Mouse (Mus musculus) neural tube, embryonic 15.5 days (tissue): ENCODE measurements around the gene Spen. TPM values are rescaled to one million over a fixed set of nuclear protein-coding genes. Genes with fewer than 3 reads are reported as not detected.

Source experiments
- ATAC-seq: fragments of 200-750 bp; cut with Nextera tagmentation; 2 replicates; pipeline ENCODE4 v1.8.0; 2017; ENCODE audit warnings: mild to moderate bottlenecking, moderate TSS enrichment, moderate library complexity; ENCODE audit not compliant: low FRiP score
- H3K27ac ChIP-seq: fragments of 300-500 bp; sonication (generic); replicated peaks from 2 replicates; pipeline ENCODE4 v1.5.1; 2015; ENCODE audit warnings: mild to moderate bottlenecking, inconsistent platforms
- H3K27me3 ChIP-seq: fragments of 300-500 bp; sonication (generic); replicated peaks from 2 replicates; pipeline ENCODE4 v1.6.1; 2015; ENCODE audit warnings: inconsistent platforms
- H3K36me3 ChIP-seq: fragments of 300-500 bp; sonication (generic); 2 replicates; pipeline ENCODE4 v1.6.1; 2015; ENCODE audit warnings: inconsistent platforms
- H3K4me1 ChIP-seq: fragments of 300-500 bp; sonication (generic); 2 replicates; pipeline ENCODE4 v1.6.1; 2015; ENCODE audit warnings: inconsistent platforms
- H3K4me2 ChIP-seq: fragments of 300-500 bp; sonication (generic); 2 replicates; pipeline ENCODE4 v1.6.1; 2015; ENCODE audit warnings: inconsistent platforms, mild to moderate bottlenecking, moderate library complexity
- H3K4me3 ChIP-seq: fragments of 300-500 bp; sonication (generic); replicated peaks from 2 replicates; pipeline ENCODE4 v1.5.1; 2015; ENCODE audit warnings: mild to moderate bottlenecking, inconsistent platforms
- H3K9ac ChIP-seq: fragments of 300-500 bp; sonication (generic); replicated peaks from 2 replicates; pipeline ENCODE4 v1.6.1; 2015; ENCODE audit warnings: mild to moderate bottlenecking, inconsistent platforms
- H3K9me3 ChIP-seq: fragments of 300-500 bp; sonication (generic); replicated peaks from 2 replicates; pipeline ENCODE4 v1.6.1; 2016; ENCODE audit warnings: inconsistent platforms
- WGBS: fragments of 180-500 bp; shearing (Covaris S2); methylation state at CpG from one replicate; pipeline ENCODE4 v1.1.7; 2015; ENCODE audit warnings: mixed read lengths; 5-methylcytosine and 5-hydroxymethylcytosine counted together
- polyA plus RNA-seq: library from polyadenylated mRNA; unstranded; fragments of >200 nt; fragmentation: Nextera tagmentation; extraction: Ambion mirVana; gene quantifications from 2 replicates; pipeline ENCODE4 v1.2.1, GENCODE M21; 2015

Spen gene
- polyA plus RNA-seq, 1 experiment from 2014 or later: 13.4 TPM

GRCm38 (mm10) chr4:141467581-141467927, 70.8 kb downstream of the Spen start:
- Histone ChIP-seq H3K4me2 (no peak overlapping the region), H3K4me3 (no peak overlapping the region), H3K27ac (no peak overlapping the region), H3K4me1 (no peaks in the 10 kb centered on the region), H3K9ac (no peak overlapping the region), H3K27me3 (no peaks in the 10 kb centered on the region), H3K36me3 (peaks cover 96% of the 10 kb centered on the region), H3K9me3 (no peaks in the 10 kb centered on the region)
- WGBS: 84% methylated on average over 6 of the region's 6 CpGs
- no peak for ATAC-seq

- Histone ChIP-seq H3K36me3 (peaks cover 96% of the 10 kb centered on the region), H3K9me3 (no peaks in the 10 kb centered on the region), H3K27ac (no peak overlapping the region), H3K4me1 (no peaks in the 10 kb centered on the region), H3K4me2 (no peak overlapping the region), H3K9ac (no peak overlapping the region), H3K4me3 (no peak overlapping the region), H3K27me3 (no peaks in the 10 kb centered on the region)
- WGBS: 83% methylated on average over 15 of the region's 15 CpGs
- ATAC-seq: no peak
These were observed 71.4 kb downstream of the Spen start for GRCm38 (mm10) chr4:141466844-141467580.

GRCm38 (mm10) chr4:141466289-141466795, 72.1 kb downstream of the Spen start:
- Histone ChIP-seq H3K4me1 (no peaks in the 10 kb centered on the region), H3K4me2 (no peak overlapping the region), H3K27ac (no peak overlapping the region), H3K4me3 (no peak overlapping the region), H3K36me3 (peaks cover 92% of the 10 kb centered on the region), H3K27me3 (no peaks in the 10 kb centered on the region), H3K9me3 (no peaks in the 10 kb centered on the region), H3K9ac (no peak overlapping the region)
- WGBS: 88% methylated on average over 16 of the region's 16 CpGs
- no peak for ATAC-seq

GRCm38 (mm10) chr4:141465512-141466288, 72.7 kb downstream of the Spen start:
- peaks cover 86% of the 10 kb centered on the region for H3K36me3 ChIP-seq
- H3K27ac ChIP-seq: no peak overlapping the region
- no peak overlapping the region for H3K4me2 ChIP-seq
- no peaks in the 10 kb centered on the region for H3K27me3 ChIP-seq
- no peak overlapping the region for H3K9ac ChIP-seq
- no peaks in the 10 kb centered on the region for H3K9me3 ChIP-seq
- H3K4me3 ChIP-seq: no peak overlapping the region
- peaks cover 4% of the 10 kb centered on the region; the same call in 1 of the 2 replicates for H3K4me1 ChIP-seq
- 89% methylated on average over 34 of the region's 34 CpGs for WGBS
- no peak for ATAC-seq

- Histone ChIP-seq H3K27ac (no peak overlapping the region), H3K4me3 (no peak overlapping the region), H3K9ac (no peak overlapping the region), H3K4me1 (peaks cover 4% of the 10 kb centered on the region; the same call in 1 of the 2 replicates), H3K9me3 (no peaks in the 10 kb centered on the region), H3K27me3 (no peaks in the 10 kb centered on the region), H3K4me2 (no peak overlapping the region), H3K36me3 (peaks cover 77% of the 10 kb centered on the region)
- ATAC-seq: no peak
- WGBS: 79% methylated on average over 16 of the region's 16 CpGs
These were observed 73.7 kb downstream of the Spen start for GRCm38 (mm10) chr4:141464722-141465121.

DNA sequence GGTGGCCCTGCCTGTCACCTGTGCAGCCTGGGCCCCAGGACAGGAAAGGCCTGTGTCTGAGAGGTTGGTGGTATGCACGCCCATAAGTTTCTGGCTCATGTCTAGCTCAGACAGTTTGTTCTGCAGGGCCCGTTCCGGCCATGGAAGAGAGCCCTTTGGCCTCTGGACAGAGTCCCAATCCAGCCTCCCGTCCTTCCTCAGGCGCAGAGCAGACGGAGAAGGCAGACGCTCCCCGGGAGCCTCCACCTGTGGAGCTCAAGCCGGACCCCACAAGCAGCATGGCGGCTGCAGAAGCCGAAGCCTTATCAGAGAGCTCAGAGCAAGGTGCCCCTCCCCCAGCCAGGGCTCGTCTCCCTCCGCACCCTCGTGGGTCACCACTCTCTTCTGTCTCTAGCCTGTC, 74.9 kb downstream of the Spen start:
- Histone ChIP-seq H3K36me3 (peaks cover 67% of the 10 kb centered on the region), H3K4me1 (peaks cover 7% of the 10 kb centered on the region), H3K9ac (no peak overlapping the region), H3K27ac (no peak overlapping the region), H3K4me2 (no peak overlapping the region), H3K9me3 (no peaks in the 10 kb centered on the region), H3K4me3 (no peak overlapping the region), H3K27me3 (no peaks in the 10 kb centered on the region)
- WGBS: 90% methylated on average over 14 of the region's 14 CpGs
- ATAC-seq: no peak

- no peak overlapping the region for H3K27ac ChIP-seq
- no peak overlapping the region for H3K9ac ChIP-seq
- H3K4me3 ChIP-seq: no peak overlapping the region
- H3K4me1 ChIP-seq: peaks cover 12% of the 10 kb centered on the region
- H3K4me2 ChIP-seq: no peak overlapping the region
- H3K36me3 ChIP-seq: peaks cover 51% of the 10 kb centered on the region
- no peak for ATAC-seq
- 90% methylated on average over 12 of the region's 12 CpGs for WGBS
- H3K27me3 ChIP-seq: no peaks in the 10 kb centered on the region
- no peaks in the 10 kb centered on the region for H3K9me3 ChIP-seq
These were observed 76.8 kb downstream of the Spen start for GRCm38 (mm10) chr4:141461576-141461975.

DNA sequence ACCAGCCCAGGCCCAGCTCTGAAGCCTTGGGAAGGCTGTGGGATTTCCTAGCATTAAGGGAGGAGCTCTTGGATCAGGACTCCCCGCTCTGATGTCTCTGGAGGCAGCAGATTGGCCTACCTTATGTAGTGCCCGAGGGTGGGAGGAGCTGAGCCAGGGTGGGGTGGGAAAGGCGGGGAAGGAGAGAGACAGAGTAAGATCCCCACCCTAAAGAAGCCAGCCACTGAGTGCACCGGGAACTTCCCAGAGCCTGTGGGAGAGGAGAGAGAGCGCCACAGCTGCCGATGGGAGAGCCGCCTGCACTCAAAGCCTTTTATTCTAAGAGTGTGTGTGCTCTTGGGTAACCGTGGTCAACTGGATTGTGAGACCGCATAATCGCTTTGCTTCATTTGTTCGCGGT, 77.3 kb downstream of the Spen start:
- H3K4me1 ChIP-seq: peaks cover 12% of the 10 kb centered on the region
- no peaks in the 10 kb centered on the region for H3K27me3 ChIP-seq
- H3K36me3 ChIP-seq: peaks cover 49% of the 10 kb centered on the region
- H3K9ac ChIP-seq: no peak overlapping the region
- H3K4me3 ChIP-seq: no peak overlapping the region
- no peak overlapping the region for H3K4me2 ChIP-seq
- ATAC-seq: no peak
- H3K9me3 ChIP-seq: no peaks in the 10 kb centered on the region
- H3K27ac ChIP-seq: no peak overlapping the region
- WGBS: 38% methylated on average over 12 of the region's 12 CpGs

DNA sequence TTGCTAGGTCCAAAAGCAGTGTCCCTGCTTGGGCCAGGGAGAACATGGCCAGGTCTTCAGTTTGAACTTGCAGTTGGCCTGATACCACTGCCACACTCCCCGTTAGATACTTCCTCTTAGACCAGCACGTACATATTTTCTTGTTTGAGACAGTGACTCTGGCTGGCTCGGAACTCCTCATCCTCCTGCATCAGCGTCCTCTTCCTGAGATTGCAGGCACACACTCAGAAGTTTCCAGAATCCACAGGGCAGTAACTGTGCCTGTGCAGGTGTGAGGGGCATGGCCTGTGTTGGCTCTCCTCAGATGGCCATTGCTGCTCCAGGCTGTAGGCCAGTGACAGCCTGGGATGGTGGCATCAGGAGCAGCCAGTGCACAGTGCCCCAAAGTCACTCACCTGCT, 77.9 kb downstream of the Spen start:
- Histone ChIP-seq H3K4me1 (peaks cover 12% of the 10 kb centered on the region), H3K27me3 (no peaks in the 10 kb centered on the region), H3K36me3 (peaks cover 45% of the 10 kb centered on the region), H3K27ac (no peak overlapping the region), H3K4me2 (no peak overlapping the region), H3K4me3 (no peak overlapping the region), H3K9me3 (no peaks in the 10 kb centered on the region), H3K9ac (no peak overlapping the region)
- 97% methylated on average over 4 of the region's 4 CpGs for WGBS
- no peak for ATAC-seq

DNA sequence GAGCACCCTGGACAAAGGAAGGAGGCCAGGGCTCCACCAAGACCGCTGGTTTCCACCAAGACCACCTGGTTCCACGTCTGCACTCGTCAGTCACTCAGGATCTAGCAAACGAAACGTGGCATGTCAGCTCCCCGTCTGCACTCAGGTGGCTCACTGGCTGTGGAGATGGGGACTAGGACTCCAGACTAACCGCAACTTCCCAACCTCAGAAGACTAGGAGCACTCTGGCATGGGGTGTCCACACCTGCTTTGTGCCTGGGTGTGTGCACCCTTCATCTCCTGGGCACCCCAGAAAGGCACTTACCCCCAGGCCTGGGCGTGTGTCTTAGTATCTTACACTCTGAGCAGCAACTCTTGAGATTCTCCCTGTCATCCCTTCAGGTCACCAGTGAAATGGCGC, 78.6 kb downstream of the Spen start:
- no peak overlapping the region for H3K27ac ChIP-seq
- H3K27me3 ChIP-seq: no peaks in the 10 kb centered on the region
- no peaks in the 10 kb centered on the region for H3K9me3 ChIP-seq
- WGBS: 93% methylated on average over 9 of the region's 9 CpGs
- H3K4me1 ChIP-seq: peaks cover 12% of the 10 kb centered on the region
- no peak overlapping the region for H3K4me2 ChIP-seq
- peaks cover 37% of the 10 kb centered on the region for H3K36me3 ChIP-seq
- H3K4me3 ChIP-seq: no peak overlapping the region
- H3K9ac ChIP-seq: no peak overlapping the region
- ATAC-seq: no peak

DNA sequence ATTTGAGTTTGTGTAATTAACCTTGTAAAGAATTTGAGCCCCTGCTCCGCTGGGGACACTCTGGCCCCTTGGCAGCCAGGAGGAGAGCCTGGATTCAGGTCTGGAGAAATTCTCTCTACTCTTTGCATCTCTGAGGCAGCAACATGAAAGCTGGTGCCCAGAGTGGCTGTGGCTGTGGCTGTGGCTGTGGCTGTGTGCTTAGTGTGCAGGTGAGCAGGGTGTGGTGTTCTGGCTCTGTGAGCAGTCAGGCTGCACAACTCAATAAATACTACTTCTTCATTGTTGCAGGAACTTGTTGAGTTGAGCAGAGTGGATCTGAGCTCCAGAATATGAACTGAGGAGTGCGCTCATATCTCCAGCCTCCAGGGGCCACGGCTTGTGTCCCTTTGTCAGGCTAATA, 79.5 kb downstream of the Spen start:
- WGBS: 72% methylated on average over 3 of the region's 3 CpGs

DNA sequence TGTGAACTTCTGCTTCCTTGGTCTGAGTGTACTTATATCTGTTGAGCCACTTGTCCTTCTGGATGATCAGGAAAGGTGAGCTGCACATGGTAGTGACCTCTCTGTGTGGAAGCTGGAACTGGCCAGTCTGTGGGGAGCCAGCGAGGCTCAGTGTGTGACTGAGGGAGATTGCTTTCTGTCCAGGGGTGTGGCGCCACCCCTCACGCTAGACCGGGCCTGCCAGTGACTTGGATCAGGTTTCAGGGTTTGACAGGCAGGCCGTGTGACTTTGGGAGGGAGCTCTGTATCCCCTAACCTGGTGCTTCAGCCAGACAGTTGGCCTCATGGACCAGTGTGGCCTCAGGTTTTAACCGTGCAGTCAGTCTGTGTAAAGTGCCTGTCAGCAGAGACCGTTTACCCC, 80.2 kb downstream of the Spen start:
- H3K4me1 ChIP-seq: peaks cover 14% of the 10 kb centered on the region
- no peak for ATAC-seq
- WGBS: 15% methylated on average over 7 of the region's 7 CpGs
- no peaks in the 10 kb centered on the region for H3K9me3 ChIP-seq
- H3K27me3 ChIP-seq: no peaks in the 10 kb centered on the region
- H3K4me3 ChIP-seq: no peak overlapping the region
- peaks cover 23% of the 10 kb centered on the region for H3K36me3 ChIP-seq
- H3K9ac ChIP-seq: no peak overlapping the region
- no peak overlapping the region for H3K27ac ChIP-seq
- no peak overlapping the region for H3K4me2 ChIP-seq

More for the DNA sequence above, 79.5 kb downstream of the Spen start:
- Histone ChIP-seq H3K27me3 (no peaks in the 10 kb centered on the region), H3K4me3 (no peak overlapping the region), H3K4me2 (no peak overlapping the region), H3K9me3 (no peaks in the 10 kb centered on the region), H3K4me1 (peaks cover 12% of the 10 kb centered on the region), H3K9ac (no peak overlapping the region), H3K27ac (no peak overlapping the region), H3K36me3 (peaks cover 29% of the 10 kb centered on the region)
- ATAC-seq: no peak
